Comparison of ENCODE assay signal across 11 mouse cellular contexts in genomic region chr10:63113027-63113604, GRCm38 (mm10). TPM values are rescaled to one million over a fixed set of nuclear protein-coding genes. Genes with fewer than 3 reads are reported as not detected.
DNase-seq lines count a peak whose midpoint lies in the region; ATAC-seq and TF ChIP-seq lines count a peak whose summit lies in the region.
"Had no signal": no experiment of that assay in that cellular context is flagged by ENCODE, and none has a peak within 500 bp of the region (broad histone marks: within the 10 kb centered on the region; RNA-seq: fewer than 3 reads in every experiment).

No protein-coding gene starts in this region.

- no peaks in the 10 kb centered on the region for H3K4me1 ChIP-seq in cerebellum, adult 2 months (ENCODE audit: control insufficient read depth, insufficient read depth, low read length)
- H3K4me1 ChIP-seq in limb, embryonic 14.5 days (ENCODE audit: control insufficient read depth, insufficient read depth, low read length), result no peaks in the 10 kb centered on the region
- H3K4me1 ChIP-seq in limb, embryonic 10.5 days, result no peaks in the 10 kb centered on the region
- H3K4me1 ChIP-seq: neural tube, embryonic 13.5 days had no signal

- H3K27ac ChIP-seq in cerebellum, adult 2 months (ENCODE audit: insufficient read depth, low read length), result no peak overlapping the region
- H3K27ac ChIP-seq in limb, embryonic 14.5 days (replicated peaks; ENCODE audit: low read depth, low read length), result no peak overlapping the region
- no peak overlapping the region for H3K27ac ChIP-seq in limb, embryonic 10.5 days
- H3K27ac ChIP-seq: neural tube, embryonic 13.5 days had no signal

- H3K27me3 ChIP-seq in cerebellum, adult 2 months (ENCODE audit: control insufficient read depth, insufficient read depth, low read length), result no peaks in the 10 kb centered on the region
- no peaks in the 10 kb centered on the region for H3K27me3 ChIP-seq in limb, embryonic 14.5 days (ENCODE audit: control insufficient read depth, insufficient read depth, low read length)
- no peaks in the 10 kb centered on the region for H3K27me3 ChIP-seq in limb, embryonic 10.5 days (ENCODE audit: low read depth, poor library complexity, severe bottlenecking)
- H3K27me3 ChIP-seq: neural tube, embryonic 13.5 days had no signal

- no peak for ATAC-seq in limb, embryonic 14.5 days (ENCODE audit: low FRiP score, low read depth)
- 0 out of 2 replicates have a peak, but pooled peaks have one; percentile 43 for ATAC-seq in monocyte, adult 5-6 weeks (replicated peaks; ENCODE audit: insufficient number of reproducible peaks, low FRiP score, low TSS enrichment, poor library complexity, severe bottlenecking)

- H3K9me3 ChIP-seq in limb, embryonic 14.5 days (ENCODE audit: control insufficient read depth, low read length), result no peaks in the 10 kb centered on the region
- no peaks in the 10 kb centered on the region for H3K9me3 ChIP-seq in limb, embryonic 10.5 days (replicated peaks)
- H3K9me3 ChIP-seq: neural tube, embryonic 13.5 days had no signal

- peak; percentile 44; the same call in 1 of the 2 replicates for TF ChIP-seq CTCF in cerebellum, adult 2 months (IDR thresholded peaks at IDR 0.05; ENCODE audit: borderline replicate concordance, insufficient read depth, low read depth, low read length)

- no peak overlapping the region for H3K4me3 ChIP-seq in cerebellum, adult 2 months (replicated peaks; ENCODE audit: insufficient read depth, low read depth, low read length)
- H3K4me3 ChIP-seq in limb, embryonic 14.5 days (replicated peaks; ENCODE audit: low read length), result no peak overlapping the region
- H3K4me3 ChIP-seq in limb, embryonic 10.5 days, result no peak overlapping the region
- H3K4me3 ChIP-seq: neural tube, embryonic 13.5 days had no signal

- DNase-seq in cerebellum, adult 2 months, result peak; percentile 34 to 53
- DNase-seq in cerebellum, adult 9-11 months, result no peak
- DNase-seq in limb, embryonic 14.5 days (ENCODE audit: low spot score), result peak; percentile 46
- no peak for DNase-seq in limb, embryonic 10.5 days (ENCODE audit: low spot score)
- DNase-seq in c-Kit-positive CD71-positive TER-119-negative erythroid progenitor cells, embryonic 14.5 days (ENCODE audit: low read depth), result peak; percentile 37
- no peak for DNase-seq in urinary bladder, postnatal 14 days (ENCODE audit: low spot score)
- no peak for DNase-seq in right cerebral cortex, postnatal 25 days
- DNase-seq: gastrocnemius, postnatal 36 days; thymus, adult 18-20 months had no signal

- no peak for TF ChIP-seq POLR2A in cerebellum, adult 2 months (IDR thresholded peaks at IDR 0.05; ENCODE audit: borderline replicate concordance, insufficient read depth, low read length)
- TF ChIP-seq POLR2A in limb, embryonic 14.5 days (IDR thresholded peaks at IDR 0.05; ENCODE audit: borderline replicate concordance, extremely low read depth, insufficient read depth, insufficient read length), result no peak

- WGBS in cerebellum, adult 2 months, result 18% methylated on average over 5 of the region's 5 CpGs
- WGBS in limb, embryonic 14.5 days, result 48% methylated on average over 5 of the region's 5 CpGs
- WGBS in limb, embryonic 10.5 days, result 69% methylated on average over 5 of the region's 5 CpGs

- no peaks in the 10 kb centered on the region for H3K36me3 ChIP-seq in limb, embryonic 14.5 days (ENCODE audit: control insufficient read depth, insufficient read depth, low read length)
- H3K36me3 ChIP-seq in limb, embryonic 10.5 days, result no peaks in the 10 kb centered on the region
- H3K36me3 ChIP-seq: neural tube, embryonic 13.5 days had no signal

- H3K9ac ChIP-seq in limb, embryonic 14.5 days (ENCODE audit: low read depth, low read length, severe bottlenecking), result no peak overlapping the region
- H3K9ac ChIP-seq: neural tube, embryonic 13.5 days had no signal

- no peak overlapping the region for H3K4me2 ChIP-seq in limb, embryonic 14.5 days (replicated peaks; ENCODE audit: low read depth, low read length, severe bottlenecking)
- H3K4me2 ChIP-seq: neural tube, embryonic 13.5 days had no signal

RNA-seq across cellular contexts. Expression of gene Atoh7, which starts 13.7 kb away (rescaled TPM):
- 18.5 and 22.6 TPM in 2 replicates for polyA plus RNA-seq in cerebellum, adult 2 months (2012; rRNA removed)
- 0.08 TPM in 2 replicates for polyA plus RNA-seq in limb, embryonic 14.5 days (2012; rRNA removed)
- 0.17 and 0.57 TPM in 2 replicates for polyA plus RNA-seq in limb, embryonic 14.5 days (2014; fragmentation: Nextera tagmentation; extraction: Ambion mirVana)
- polyA plus RNA-seq in limb, embryonic 10.5 days (2016; fragmentation: Nextera tagmentation; extraction: Ambion mirVana), result 0.14 TPM in 2 replicates
- not detected in 3 replicates for total RNA-seq in monocyte, adult 5-6 weeks (2017)
- total RNA-seq: gastrocnemius, postnatal 36 days had no signal

RNA-seq across cellular contexts. Expression of gene Pbld1, which starts 53.2 kb away (rescaled TPM):
- 0.32 and 0.47 TPM in 2 replicates for polyA plus RNA-seq in cerebellum, adult 2 months (2012; rRNA removed)
- polyA plus RNA-seq in limb, embryonic 14.5 days (2012; rRNA removed), result 0.17 and 0.23 TPM in 2 replicates
- 0.78 and 1.1 TPM in 2 replicates for polyA plus RNA-seq in limb, embryonic 14.5 days (2014; fragmentation: Nextera tagmentation; extraction: Ambion mirVana)
- 1.9 and 2.4 TPM in 2 replicates for polyA plus RNA-seq in limb, embryonic 10.5 days (2016; fragmentation: Nextera tagmentation; extraction: Ambion mirVana)
- 2.8 to 12.5 TPM in 2 of 3 replicates, not detected in the other for total RNA-seq in monocyte, adult 5-6 weeks (2017)

Comparison
In these comparisons a context has a peak if more than half of its experiments do, and no peak if none do; other contexts are left out.
1. DNase-seq: peak in cerebellum, adult 2 months (2 of 2), limb, embryonic 14.5 days (single experiment) and c-Kit-positive CD71-positive TER-119-negative erythroid progenitor cells, embryonic 14.5 days (single experiment); none in cerebellum, adult 9-11 months (single experiment), limb, embryonic 10.5 days (single experiment), urinary bladder, postnatal 14 days (single experiment) and right cerebral cortex, postnatal 25 days (single experiment).
2. RNA of gene Atoh7, which starts 13.7 kb away (polyA plus RNA-seq): 18.5 to 22.6 TPM in cerebellum, adult 2 months; 0.08 to 0.57 TPM in limb, embryonic 14.5 days and 0.14 TPM in limb, embryonic 10.5 days; every median in the first group is over 10 times any median in the second.